Mouse (Mus musculus) adrenal gland, adult 8-10 months (tissue): ENCODE data around the gene Ablim1. TPM values are rescaled to one million over a fixed set of nuclear protein-coding genes. Genes with fewer than 3 reads are reported as not detected.

Source experiments
- DNase-seq: peaks from one replicate; pipeline ENCODE4 v3.0.0; 2022
- total RNA-seq, 4 experiments: library from RNA; stranded (reverse); gene quantifications; 2 replicates each; pipeline ENCODE4 v1.2.4; 2022

Gene Ablim1
- total RNA-seq, 4 experiments from 2014 or later: 31.0 to 43.9 (median 33.1) TPM

- DNase-seq: no peak
Measured at GRCm38 (mm10) chr19:57002741-57003459, 311.8 kb downstream of the Ablim1 start.

- DNase-seq: no peak
Measured at GRCm38 (mm10) chr19:57001926-57002325, 312.8 kb downstream of the Ablim1 start.

- DNase-seq: no peak
Measured at GRCm38 (mm10) chr19:57000592-57000991, 314.1 kb downstream of the Ablim1 start.

GRCm38 (mm10) chr19:56999781-57000180, 314.9 kb downstream of the Ablim1 start:
- DNase-seq: peak; percentile 0

- DNase-seq: peak; percentile 0
Measured at GRCm38 (mm10) chr19:56998910-56999309, 315.8 kb downstream of the Ablim1 start.

- DNase-seq: peak; percentile 0
Measured at GRCm38 (mm10) chr19:56998331-56998730, 316.4 kb downstream of the Ablim1 start.

GRCm38 (mm10) chr19:56997164-56997599, 317.5 kb downstream of the Ablim1 start:
- DNase-seq: no peak

- no peak for DNase-seq
Measured at GRCm38 (mm10) chr19:56995441-56995840, 319.3 kb downstream of the Ablim1 start.

- DNase-seq: no peak
Measured at GRCm38 (mm10) chr19:56994653-56995052, 320.1 kb downstream of the Ablim1 start.

GRCm38 (mm10) chr19:56993763-56994162, 321.0 kb downstream of the Ablim1 start:
- peak; percentile 83 for DNase-seq

GRCm38 (mm10) chr19:56992978-56993545, 321.7 kb downstream of the Ablim1 start:
- DNase-seq: peak; percentile 57

GRCm38 (mm10) chr19:56990367-56991111, 324.2 kb downstream of the Ablim1 start:
- peak; percentile 58 for DNase-seq

- no peak for DNase-seq
Measured at GRCm38 (mm10) chr19:56989171-56989570, 325.5 kb downstream of the Ablim1 start.

- no peak for DNase-seq
Measured at GRCm38 (mm10) chr19:56984229-56984628, 330.5 kb downstream of the Ablim1 start.

GRCm38 (mm10) chr19:56983757-56984156, 331.0 kb downstream of the Ablim1 start:
- DNase-seq: no peak

Other genes with a start within 250 kb of the Ablim1 start
- gene Fam160b1, start 45.8 kb upstream of the Ablim1 start, total RNA-seq: 10 to 100 TPM; 20.8 to 26.1 (median 24.4) TPM
- gene Trub1, start 138.0 kb upstream of the Ablim1 start, total RNA-seq: 10 to 100 TPM; 15.9 to 20.2 (median 18.5) TPM